Mouse (Mus musculus): ENCODE data around the gene Olfr796.

GRCm38 (mm10) chr10:129623251-129623650 lies 10.9 kb upstream of the Olfr796 start:
- TF ChIP-seq POLR2A (IDR thresholded peaks at IDR 0.05; ENCODE audit: borderline replicate concordance, control insufficient read depth, low read depth, low read length), result no peak
- TF ChIP-seq CTCF (IDR thresholded peaks at IDR 0.05; ENCODE audit: control insufficient read depth, insufficient read depth, low read length), result no peak

Data from bone marrow, adult 2 months (tissue).